Mouse (Mus musculus) lung, adult 18-20 months (tissue): ENCODE results near the gene Gli3.

ENCODE experiments used
- DNase-seq, 2 experiments: peaks; one replicate each; pipeline ENCODE4 v3.0.0; 2022; ENCODE audit warnings: mixed read lengths in 2 of 2

Gene Gli3

GRCm38 (mm10) chr13:15556646-15557098 is 93.6 kb downstream of the Gli3 start:
- peak in 1 of 2 experiments; percentile 8 for DNase-seq

GRCm38 (mm10) chr13:15561441-15561840 is 98.4 kb downstream of the Gli3 start:
- no peak for DNase-seq

GRCm38 (mm10) chr13:15570908-15571568 is 108.0 kb downstream of the Gli3 start:
- DNase-seq: no peak

GRCm38 (mm10) chr13:15577133-15577917 is 114.3 kb downstream of the Gli3 start:
- no peak for DNase-seq

GRCm38 (mm10) chr13:15580458-15580857 is 117.4 kb downstream of the Gli3 start:
- DNase-seq: no peak

GRCm38 (mm10) chr13:15585941-15586340 is 122.9 kb downstream of the Gli3 start:
- no peak for DNase-seq

GRCm38 (mm10) chr13:15588278-15589272 is 125.5 kb downstream of the Gli3 start:
- no peak for DNase-seq

GRCm38 (mm10) chr13:15590326-15590933 is 127.4 kb downstream of the Gli3 start:
- no peak for DNase-seq

GRCm38 (mm10) chr13:15596667-15597066 is 133.6 kb downstream of the Gli3 start:
- DNase-seq: no peak

GRCm38 (mm10) chr13:15599741-15600140 is 136.7 kb downstream of the Gli3 start:
- no peak for DNase-seq

- no peak for DNase-seq
Measured at GRCm38 (mm10) chr13:15602161-15602560, 139.1 kb downstream of the Gli3 start.

- DNase-seq: peak; percentile 35 to 63
Measured at GRCm38 (mm10) chr13:15602677-15603221, 139.7 kb downstream of the Gli3 start.

GRCm38 (mm10) chr13:15604074-15604473 is 141.0 kb downstream of the Gli3 start:
- no peak for DNase-seq

GRCm38 (mm10) chr13:15617423-15617822 is 154.4 kb downstream of the Gli3 start:
- no peak for DNase-seq

GRCm38 (mm10) chr13:15618051-15618692 is 155.1 kb downstream of the Gli3 start:
- no peak for DNase-seq

- DNase-seq: no peak
Measured at GRCm38 (mm10) chr13:15621009-15621408, 158.0 kb downstream of the Gli3 start.

- DNase-seq: peak in 1 of 2 experiments; percentile 31
Measured at GRCm38 (mm10) chr13:15624490-15625353, 161.7 kb downstream of the Gli3 start.

- DNase-seq: no peak
Measured at GRCm38 (mm10) chr13:15641548-15641947, 178.5 kb downstream of the Gli3 start.

GRCm38 (mm10) chr13:15660502-15660901 is 197.5 kb downstream of the Gli3 start:
- DNase-seq: no peak

- no peak for DNase-seq
Measured at GRCm38 (mm10) chr13:15662375-15662774, 199.3 kb downstream of the Gli3 start.
